Mouse (Mus musculus) kidney, postnatal 0 days (tissue): ENCODE measurements around the gene Kcnd3. TPM values are rescaled to one million over a fixed set of nuclear protein-coding genes. Genes with fewer than 3 reads are reported as not detected.

Source experiments
- ATAC-seq: fragments of 200-750 bp; cut with Nextera tagmentation; replicated peaks from 2 replicates; pipeline ENCODE4 v1.8.0; 2017; ENCODE audit warnings: low read depth, moderate number of reproducible peaks, moderate TSS enrichment, moderate library complexity; ENCODE audit not compliant: low FRiP score
- DNase-seq: peaks from one replicate; pipeline ENCODE4 v3.0.0-alpha.2; 2016; ENCODE audit warnings: low spot score
- H3K27ac ChIP-seq: fragments of 300-500 bp; sonication (generic); 2 replicates; pipeline ENCODE4 v1.5.1; 2014; ENCODE audit warnings: mild to moderate bottlenecking
- H3K27me3 ChIP-seq: fragments of 300-500 bp; sonication (generic); 2 replicates; pipeline ENCODE4 v1.6.1; 2014; ENCODE audit warnings: low read length, mixed read lengths; ENCODE audit not compliant: insufficient read depth
- H3K36me3 ChIP-seq: fragments of 300-500 bp; sonication (generic); 2 replicates; pipeline ENCODE4 v1.6.1; 2014; ENCODE audit warnings: low read length, mixed read lengths; ENCODE audit not compliant: insufficient read depth
- H3K4me1 ChIP-seq: fragments of 300-500 bp; sonication (generic); replicated peaks from 2 replicates; pipeline ENCODE4 v1.6.1; 2014; ENCODE audit warnings: antibody characterized with exemption, low read length, mixed read lengths; ENCODE audit not compliant: insufficient read depth
- H3K4me2 ChIP-seq: fragments of 300-500 bp; sonication (generic); 2 replicates; pipeline ENCODE4 v1.6.1; 2014; ENCODE audit warnings: mild to moderate bottlenecking, low read length, moderate library complexity, mixed read lengths
- H3K4me3 ChIP-seq: fragments of 300-500 bp; sonication (generic); replicated peaks from 2 replicates; pipeline ENCODE4 v1.5.1; 2014; ENCODE audit warnings: low read depth, low read length
- H3K9ac ChIP-seq: fragments of 300-500 bp; sonication (generic); 2 replicates; pipeline ENCODE4 v1.6.1; 2014; ENCODE audit warnings: low read depth, low read length
- H3K9me3 ChIP-seq: fragments of 300-500 bp; sonication (generic); replicated peaks from 2 replicates; pipeline ENCODE4 v1.6.1; 2016; ENCODE audit warnings: low read length, inconsistent platforms, mixed read lengths
- CTCF ChIP-seq: IDR thresholded peaks from 2 replicates; pipeline ENCODE4 v1.5.1; 2016; ENCODE audit warnings: antibody characterized with exemption, low read depth, mild to moderate bottlenecking, moderate library complexity
- WGBS: fragments of 180-500 bp; shearing (Covaris S2); extraction: QIAGEN DNeasy Blood & Tissue Kit; methylation state at CpG from one replicate; pipeline ENCODE4 v1.1.7; 2014; 5-methylcytosine and 5-hydroxymethylcytosine counted together
- polyA plus RNA-seq: library from polyadenylated mRNA; unstranded; fragments of >200 nt; fragmentation: Nextera tagmentation; extraction: Ambion mirVana; gene quantifications from 2 replicates; pipeline ENCODE4 v1.2.1, GENCODE M21; 2015

Kcnd3 gene
- polyA plus RNA-seq, 1 experiment from 2014 or later: 2.9 TPM

- H3K4me2 ChIP-seq: no peak overlapping the region
- DNase-seq (no peak), ATAC-seq (no peak)
- H3K4me3 ChIP-seq: no peak overlapping the region
- no peaks in the 10 kb centered on the region for H3K27me3 ChIP-seq
- no peaks in the 10 kb centered on the region for H3K4me1 ChIP-seq
- 26% methylated on average over 7 of the region's 7 CpGs for WGBS
- no peaks in the 10 kb centered on the region for H3K9me3 ChIP-seq
- no peak overlapping the region for H3K27ac ChIP-seq
- TF ChIP-seq CTCF: no peak
- H3K9ac ChIP-seq: no peak overlapping the region
- no peaks in the 10 kb centered on the region for H3K36me3 ChIP-seq
These were observed 255.5 kb downstream of the Kcnd3 start for GRCm38 (mm10) chr3:105707590-105707989.

GRCm38 (mm10) chr3:105710246-105710645 lies 258.1 kb downstream of the Kcnd3 start:
- Histone ChIP-seq H3K4me2 (no peak overlapping the region), H3K9ac (no peak overlapping the region), H3K4me3 (no peak overlapping the region), H3K27me3 (no peaks in the 10 kb centered on the region), H3K27ac (no peak overlapping the region), H3K36me3 (no peaks in the 10 kb centered on the region), H3K4me1 (no peaks in the 10 kb centered on the region), H3K9me3 (no peaks in the 10 kb centered on the region)
- no peak for TF ChIP-seq CTCF
- DNase-seq: no peak
- no peak for ATAC-seq
- WGBS: 60% methylated on average over 6 of the region's 6 CpGs

- Histone ChIP-seq H3K27me3 (no peaks in the 10 kb centered on the region), H3K9me3 (no peaks in the 10 kb centered on the region), H3K36me3 (no peaks in the 10 kb centered on the region), H3K4me1 (no peaks in the 10 kb centered on the region), H3K4me3 (no peak overlapping the region), H3K9ac (no peak overlapping the region), H3K27ac (no peak overlapping the region), H3K4me2 (no peak overlapping the region)
- WGBS: 68% methylated on average over 7 of the region's 7 CpGs
- no peak for TF ChIP-seq CTCF
- ATAC-seq (no peak), DNase-seq (no peak)
These were observed 259.6 kb downstream of the Kcnd3 start for GRCm38 (mm10) chr3:105711741-105712140.

GRCm38 (mm10) chr3:105712827-105713226 lies 260.7 kb downstream of the Kcnd3 start:
- DNase-seq (no peak), ATAC-seq (no peak)
- TF ChIP-seq CTCF: no peak
- H3K9ac ChIP-seq: no peak overlapping the region
- H3K9me3 ChIP-seq: no peaks in the 10 kb centered on the region
- no peak overlapping the region for H3K27ac ChIP-seq
- H3K27me3 ChIP-seq: no peaks in the 10 kb centered on the region
- H3K4me2 ChIP-seq: no peak overlapping the region
- H3K4me1 ChIP-seq: no peaks in the 10 kb centered on the region
- H3K36me3 ChIP-seq: no peaks in the 10 kb centered on the region
- H3K4me3 ChIP-seq: no peak overlapping the region

GRCm38 (mm10) chr3:105714091-105714819 lies 262.1 kb downstream of the Kcnd3 start:
- 14% methylated on average over 8 of the region's 8 CpGs for WGBS
- no peak for TF ChIP-seq CTCF
- H3K9me3 ChIP-seq: no peaks in the 10 kb centered on the region
- H3K4me3 ChIP-seq: no peak overlapping the region
- H3K4me2 ChIP-seq: no peak overlapping the region
- ATAC-seq (peak; percentile 48; the same call in 1 of the 2 replicates), DNase-seq (peak; percentile 73)
- no peaks in the 10 kb centered on the region for H3K27me3 ChIP-seq
- no peaks in the 10 kb centered on the region for H3K4me1 ChIP-seq
- H3K9ac ChIP-seq: no peak overlapping the region
- no peaks in the 10 kb centered on the region for H3K36me3 ChIP-seq
- H3K27ac ChIP-seq: no peak overlapping the region

GRCm38 (mm10) chr3:105714820-105715167 lies 262.7 kb downstream of the Kcnd3 start:
- ATAC-seq (no peak), DNase-seq (no peak)
- Histone ChIP-seq H3K9me3 (no peaks in the 10 kb centered on the region), H3K27ac (no peak overlapping the region), H3K27me3 (no peaks in the 10 kb centered on the region), H3K4me1 (no peaks in the 10 kb centered on the region), H3K4me3 (no peak overlapping the region), H3K36me3 (no peaks in the 10 kb centered on the region), H3K9ac (no peak overlapping the region), H3K4me2 (no peak overlapping the region)
- no peak for TF ChIP-seq CTCF
